Mouse (Mus musculus) CH12.LX (cell line): ENCODE measurements around the gene B3gat3. TPM values are rescaled to one million over a fixed set of nuclear protein-coding genes. Genes with fewer than 3 reads are reported as not detected.
"Not testable (repeated sequence)": the region's sequence is repeated elsewhere in the genome, so short reads cannot be mapped to it uniquely, and the experiment has no call there.

ENCODE experiments used
- DNase-seq: peaks from one replicate; pipeline ENCODE4 v3.0.0-alpha.2; 2013; ENCODE audit errors: extremely low read depth
- H3K27ac ChIP-seq: 2 replicates; pipeline ENCODE4 v1.5.1; 2012; ENCODE audit warnings: low read depth, mild to moderate bottlenecking, control low read depth, moderate library complexity; ENCODE audit not compliant: insufficient read depth
- H3K27me3 ChIP-seq: replicated peaks from 2 replicates; pipeline ENCODE3; 2012; ENCODE audit warnings: inconsistent platforms
- H3K36me3 ChIP-seq, 2 experiments: replicated peaks in 1 of 2; 2 replicates each; pipeline versions ENCODE3 to v1.6.1; 2012; ENCODE audit warnings: inconsistent platforms in 1 of 2, low read length in 1 of 2, mild to moderate bottlenecking in 1 of 2, mixed read lengths in 1 of 2, moderate library complexity in 1 of 2; ENCODE audit not compliant: control insufficient read depth in 1 of 2, insufficient read depth in 1 of 2
- H3K4me1 ChIP-seq, 2 experiments: 2 replicates each; pipeline ENCODE4 v1.6.1; 2012; ENCODE audit warnings: inconsistent platforms in 1 of 2, moderate library complexity in 1 of 2; ENCODE audit not compliant: insufficient read depth in 2 of 2, control insufficient read depth in 1 of 2
- H3K4me2 ChIP-seq: 2 replicates; pipeline ENCODE4 v1.6.1; 2012; ENCODE audit warnings: low read depth, mild to moderate bottlenecking, control low read depth; ENCODE audit not compliant: poor library complexity, insufficient read depth, severe bottlenecking
- H3K4me3 ChIP-seq, 3 experiments: fragments of 150-350 bp in 1 of 3; sonication (generic) in 1 of 3; replicated peaks in 1 of 3; 2 replicates each; pipeline versions ENCODE3 to v1.5.1; 2011 to 2012; ENCODE audit warnings: low read depth in 2 of 3, low read length in 2 of 3, mild to moderate bottlenecking in 2 of 3, moderate library complexity in 2 of 3, control low read depth in 1 of 3, improper control_type of control experiment in 1 of 3, inconsistent platforms in 1 of 3, mixed read lengths in 1 of 3; ENCODE audit not compliant: poor library complexity in 1 of 3
- H3K79me2 ChIP-seq: replicated peaks from 2 replicates; pipeline ENCODE4 v1.6.1; 2012; ENCODE audit warnings: mild to moderate bottlenecking, moderate library complexity; ENCODE audit not compliant: control insufficient read depth, poor library complexity, insufficient read depth, severe bottlenecking; ENCODE audit errors: extremely low read depth
- H3K9ac ChIP-seq: 2 replicates; pipeline ENCODE4 v1.6.1; 2012; ENCODE audit warnings: low read depth, mild to moderate bottlenecking, control low read depth, moderate library complexity; ENCODE audit not compliant: insufficient read depth
- H3K9me3 ChIP-seq: replicated peaks from 2 replicates; pipeline ENCODE3; 2012; ENCODE audit warnings: low read length, inconsistent platforms, mixed read lengths
- BHLHE40 ChIP-seq: IDR thresholded peaks from 2 replicates; pipeline ENCODE4 v1.6.1; 2011; ENCODE audit warnings: mild to moderate bottlenecking, low read depth, low read length, improper control_type of control experiment
- CHD1 ChIP-seq: IDR thresholded peaks from 2 replicates; pipeline ENCODE4 v1.6.1; 2012; ENCODE audit warnings: low read depth, low read length, improper control_type of control experiment, inconsistent platforms
- CHD2 ChIP-seq: IDR thresholded peaks from 2 replicates; pipeline ENCODE4 v1.6.1; 2011; ENCODE audit warnings: low read length, improper control_type of control experiment
- E2F4 ChIP-seq: IDR thresholded peaks from 2 replicates; pipeline ENCODE4 v1.6.1; 2011; ENCODE audit warnings: low read depth, low read length, improper control_type of control experiment; ENCODE audit not compliant: insufficient replicate concordance
- ELF1 ChIP-seq: IDR thresholded peaks from 2 replicates; pipeline ENCODE4 v1.6.1; 2014; ENCODE audit warnings: low read depth, mild to moderate bottlenecking, inconsistent platforms, low read length, improper control_type of control experiment
- ETS1 ChIP-seq: conservative IDR thresholded peaks from 2 replicates; pipeline ENCODE4 v1.6.1; 2012; ENCODE audit warnings: low read depth, mild to moderate bottlenecking, inconsistent platforms, low read length, improper control_type of control experiment, moderate library complexity
- GABPA ChIP-seq: IDR thresholded peaks from 2 replicates; pipeline ENCODE4 v1.6.1; 2012; ENCODE audit warnings: low read depth, low read length, improper control_type of control experiment, inconsistent platforms; ENCODE audit not compliant: insufficient replicate concordance
- HCFC1 ChIP-seq: IDR thresholded peaks from 2 replicates; pipeline ENCODE4 v1.6.1; 2012; ENCODE audit warnings: low read depth, mild to moderate bottlenecking, inconsistent platforms, low read length, improper control_type of control experiment
- KAT2A ChIP-seq: IDR thresholded peaks from 2 replicates; pipeline ENCODE4 v1.6.1; 2012; ENCODE audit warnings: low read length, improper control_type of control experiment, inconsistent platforms; ENCODE audit not compliant: insufficient replicate concordance
- MAFK ChIP-seq: IDR thresholded peaks from 2 replicates; pipeline ENCODE4 v1.6.1; 2011; ENCODE audit warnings: low read length, improper control_type of control experiment; ENCODE audit not compliant: insufficient replicate concordance
- MAX ChIP-seq: IDR thresholded peaks from 2 replicates; pipeline ENCODE4 v1.6.1; 2011; ENCODE audit warnings: low read length, improper control_type of control experiment
- MAZ ChIP-seq: IDR thresholded peaks from 2 replicates; pipeline ENCODE4 v1.6.1; 2012; ENCODE audit warnings: low read depth, mild to moderate bottlenecking, inconsistent platforms, low read length, improper control_type of control experiment, moderate library complexity
- MEF2A ChIP-seq: IDR thresholded peaks from 2 replicates; pipeline ENCODE4 v1.6.1; 2014; ENCODE audit warnings: low read depth, mild to moderate bottlenecking, inconsistent platforms, low read length, improper control_type of control experiment, borderline replicate concordance
- MXI1 ChIP-seq: IDR thresholded peaks from 2 replicates; pipeline ENCODE4 v1.6.1; 2011; ENCODE audit warnings: mild to moderate bottlenecking, low read depth, low read length, improper control_type of control experiment
- MYC ChIP-seq: IDR thresholded peaks from 2 replicates; pipeline ENCODE4 v1.6.1; 2011; ENCODE audit warnings: low read depth, mild to moderate bottlenecking, improper control_type of control experiment, low read length
- NELFE ChIP-seq: IDR thresholded peaks from 2 replicates; pipeline ENCODE4 v1.6.1; 2011; ENCODE audit warnings: low read depth, low read length, improper control_type of control experiment
- NRF1 ChIP-seq: IDR thresholded peaks from 2 replicates; pipeline ENCODE4 v1.6.1; 2014; ENCODE audit warnings: low read depth, mild to moderate bottlenecking, inconsistent platforms, low read length, improper control_type of control experiment, moderate library complexity
- POLR2AphosphoS2 ChIP-seq: IDR thresholded peaks from 2 replicates; pipeline ENCODE4 v1.6.1; 2011; ENCODE audit warnings: low read depth, low read length, improper control_type of control experiment
- RAD21 ChIP-seq: IDR thresholded peaks from 2 replicates; pipeline ENCODE4 v1.6.1; 2011; ENCODE audit warnings: low read depth, mild to moderate bottlenecking, low read length, improper control_type of control experiment, moderate library complexity
- SIN3A ChIP-seq: IDR thresholded peaks from 2 replicates; pipeline ENCODE4 v1.6.1; 2012; ENCODE audit warnings: low read length, improper control_type of control experiment, inconsistent platforms
- TBP ChIP-seq: conservative IDR thresholded peaks from 2 replicates; pipeline ENCODE4 v1.6.1; 2011; ENCODE audit warnings: low read depth, low read length, improper control_type of control experiment
- TCF12 ChIP-seq: IDR thresholded peaks from 2 replicates; pipeline ENCODE4 v1.6.1; 2014; ENCODE audit warnings: low read depth, mild to moderate bottlenecking, inconsistent platforms, low read length, improper control_type of control experiment
- USF1 ChIP-seq: IDR thresholded peaks from 2 replicates; pipeline ENCODE4 v1.6.1; 2014; ENCODE audit warnings: low read depth, mild to moderate bottlenecking, inconsistent platforms, low read length, improper control_type of control experiment
- USF2 ChIP-seq: conservative IDR thresholded peaks from 2 replicates; pipeline ENCODE4 v1.6.1; 2011; ENCODE audit warnings: low read depth, low read length, improper control_type of control experiment
- ZC3H11A ChIP-seq: IDR thresholded peaks from 2 replicates; pipeline ENCODE4 v1.6.1; 2012; ENCODE audit warnings: low read depth, mild to moderate bottlenecking, inconsistent platforms, low read length, improper control_type of control experiment
- ZKSCAN1 ChIP-seq: IDR thresholded peaks from 2 replicates; pipeline ENCODE4 v1.6.1; 2012; ENCODE audit warnings: low read depth, inconsistent platforms, low read length, improper control_type of control experiment, borderline replicate concordance
- ZMIZ1 ChIP-seq: IDR thresholded peaks from 2 replicates; pipeline ENCODE4 v1.6.1; 2012; ENCODE audit warnings: low read depth, mild to moderate bottlenecking, inconsistent platforms, low read length, improper control_type of control experiment
- dilution Hi-C: fragments of 300-500 bp; cut with MboI; formaldehyde crosslinking; loops from 2 replicates; pipeline ENCODE4 v1.14.3; 2020; ENCODE audit warnings: low sequenced_read_pairs; ENCODE audit not compliant: extremely low pct_unique_long_range_greater_than_20kb, extremely low pct_ligation_motif_present
- in situ Hi-C: fragments of 300-500 bp; cut with MboI; formaldehyde crosslinking; loops from 3 replicates; pipeline ENCODE4 v1.14.3; 2019; ENCODE audit warnings: low sequenced_read_pairs, low pct_ligation_motif_present, low pct_unique_long_range_greater_than_20kb, mixed read lengths
- polyA plus RNA-seq: library from polyadenylated mRNA; unstranded; fragments of >175 nt; gene quantifications from 2 replicates; pipeline ENCODE4 v1.2.1, GENCODE M21; 2012; ENCODE audit warnings: low read depth; ENCODE audit not compliant: insufficient read length
- total RNA-seq, 2 experiments: library from RNA; depleted of rRNA; stranded (reverse); fragments of 300-350 nt in 1 of 2; fragments of >200 nt in 1 of 2; gene quantifications; 2 replicates each; pipeline ENCODE4 v1.2.3; 2012 to 2014

The B3gat3 gene
- total and polyA plus RNA-seq, 3 experiments = 17.8 to 54.8 (median 33.0) TPM

DNA sequence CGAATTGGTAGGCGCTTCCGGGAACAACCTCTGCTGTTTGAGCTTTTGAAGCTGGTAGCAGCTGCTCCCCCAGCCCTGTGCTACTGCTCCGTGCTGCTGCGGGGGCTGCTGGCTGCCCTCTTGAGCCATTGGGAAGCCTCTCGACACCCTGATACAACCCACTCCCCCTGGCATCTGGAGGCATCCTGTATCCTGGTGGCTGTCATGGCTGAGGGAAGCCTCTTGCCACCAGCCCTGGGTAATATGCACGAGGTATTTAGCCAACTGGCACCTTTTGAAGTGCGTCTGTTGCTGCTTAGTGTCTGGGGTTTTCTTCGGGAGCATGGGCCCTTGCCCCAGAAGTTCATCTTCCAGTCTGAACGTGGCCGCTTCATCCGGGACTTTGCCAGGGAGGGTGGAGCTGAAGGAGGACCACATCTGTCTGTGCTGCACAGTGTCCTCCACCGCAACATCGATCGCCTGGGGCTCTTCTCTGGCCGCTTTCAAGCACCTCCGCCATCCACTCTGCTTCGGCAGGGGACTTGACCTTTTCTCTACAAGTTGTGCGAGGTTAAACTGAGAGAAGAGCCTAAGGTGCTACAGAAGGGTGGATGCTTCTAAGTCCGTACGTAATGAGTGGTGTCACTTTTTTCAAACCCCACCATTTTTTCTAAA is 22.8 kb upstream of the B3gat3 start:
- H3K4me2 ChIP-seq = peak overlapping the region; percentile 90
- H3K36me3 ChIP-seq = peaks cover 22 to 38% of the 10 kb centered on the region in 2 experiments
- dilution Hi-C loops, H3K27me3 ChIP-seq, H3K9me3 ChIP-seq: not testable (repeated sequence)
- DNase-seq = peak; percentile 35
- H3K4me1 ChIP-seq = peaks cover 27 to 68% of the 10 kb centered on the region in 2 experiments
- peak; percentile 75 for TF ChIP-seq CHD1
- 0 out of 2 replicates have a peak, but pooled peaks have one; percentile 33 for TF ChIP-seq ELF1
- peak; percentile 3; the same call in 1 of the 2 replicates for TF ChIP-seq NELFE
- peak; percentile 10; the same call in 1 of the 2 replicates for TF ChIP-seq CHD2
- in situ Hi-C loops = loop anchor here (5.0 kb wide), 1 partner anchor 40 kb away; no protein-coding TSS in a partner anchor
- peak overlapping the region; percentile 90 for H3K27ac ChIP-seq
- H3K4me3 ChIP-seq = peak overlapping the region; percentile 44 to 82 (median 55)
- peaks cover 73% of the 10 kb centered on the region for H3K79me2 ChIP-seq
- H3K9ac ChIP-seq = peak overlapping the region; percentile 71

DNA sequence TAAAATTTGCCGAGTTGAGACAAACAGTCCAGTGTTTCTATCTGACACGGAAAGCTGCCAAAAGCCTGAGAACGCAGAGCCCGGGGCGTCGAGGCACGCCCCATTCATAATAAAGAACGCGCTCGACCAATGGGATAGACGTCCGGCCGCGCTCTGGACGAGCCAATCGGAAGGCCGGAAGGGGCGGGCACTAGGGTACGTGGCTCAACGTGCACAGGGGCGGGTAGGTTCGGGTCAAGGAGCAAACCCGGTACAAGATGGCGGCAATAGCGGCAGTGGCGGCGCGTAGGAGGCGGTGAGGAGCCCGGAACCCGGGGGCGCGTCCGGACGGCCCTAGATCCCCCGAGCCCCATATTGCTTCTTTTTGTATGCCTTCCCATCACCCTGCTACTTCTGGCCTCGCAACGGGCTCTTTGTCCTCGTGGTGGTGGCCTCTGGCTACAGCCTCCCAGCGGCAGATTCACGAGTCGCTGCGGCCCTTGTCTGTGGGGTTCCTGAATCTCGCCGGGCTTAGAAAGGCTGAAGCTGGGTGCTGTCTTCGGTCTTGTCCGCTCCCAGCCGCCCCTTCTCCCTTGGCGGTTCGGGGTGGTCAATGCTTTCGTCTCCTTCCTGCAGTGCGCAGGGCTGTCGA is 22.2 kb upstream of the B3gat3 start, which contains the start of gene Ganab:
TSS of gene Ganab (plus strand) at position 207 of the 631 bp plus-strand sequence.
- H3K4me2 ChIP-seq = peak within 1 kb of the TSS; percentile 96
- peak within 1 kb of the TSS; percentile 90 for H3K27ac ChIP-seq
- peaks cover 26 to 43% of the 10 kb centered on the region in 2 experiments for H3K36me3 ChIP-seq
- no peaks in the 10 kb centered on the region for H3K27me3 ChIP-seq
- H3K79me2 ChIP-seq = peaks cover 77% of the 10 kb centered on the region
- in situ Hi-C loops (loop anchor here (5.0 kb wide), 1 partner anchor 39 kb away; no protein-coding TSS in a partner anchor), dilution Hi-C loops (no loop called here)
- peak within 1 kb of the TSS; percentile 85 for H3K9ac ChIP-seq
- DNase-seq = peak; percentile 96
- H3K9me3 ChIP-seq = no peaks in the 10 kb centered on the region
- peaks cover 28 to 68% of the 10 kb centered on the region in 2 experiments for H3K4me1 ChIP-seq
- peak within 1 kb of the TSS; percentile 82 to 99 (median 99) for H3K4me3 ChIP-seq
- peak; percentile 70 for TF ChIP-seq MXI1
- TF ChIP-seq USF1 = no peak
- peak; percentile 72; the same call in 1 of the 2 replicates for TF ChIP-seq CHD1
- peak; percentile 85; the same call in 1 of the 2 replicates for TF ChIP-seq ZMIZ1
- peak; percentile 84 for TF ChIP-seq HCFC1
- peak; percentile 74; the same call in 1 of the 2 replicates for TF ChIP-seq E2F4
- peak; percentile 77 for TF ChIP-seq NELFE
- peak; percentile 62 for TF ChIP-seq NRF1
- TF ChIP-seq MEF2A = peak; percentile 14; the same call in 1 of the 2 replicates
- TF ChIP-seq GABPA = no peak; the same call in 1 of the 2 replicates
- no peak for TF ChIP-seq MAFK
- TF ChIP-seq SIN3A = peak; percentile 72
- TF ChIP-seq CHD2 = peak; percentile 60
- TF ChIP-seq KAT2A = peak; percentile 76; the same call in 1 of the 2 replicates
- no peak; the same call in 1 of the 2 replicates for TF ChIP-seq MYC
- TF ChIP-seq ETS1 = 0 out of 2 replicates have a peak, but pooled peaks have one; percentile 22
- TF ChIP-seq TCF12 = peak; percentile 93
- TF ChIP-seq TBP = peak; percentile 44; the same call in 1 of the 2 replicates
- no peak for TF ChIP-seq USF2
- TF ChIP-seq POLR2AphosphoS2 = peak; percentile 96
- no peak; the same call in 1 of the 2 replicates for TF ChIP-seq BHLHE40
- no peak for TF ChIP-seq ZC3H11A
- TF ChIP-seq MAZ = 0 out of 2 replicates have a peak, but pooled peaks have one; percentile 40
- peak; percentile 63 for TF ChIP-seq MAX
- TF ChIP-seq ZKSCAN1 = no peak
- no peak for TF ChIP-seq RAD21
- TF ChIP-seq ELF1 = peak; percentile 73; the same call in 1 of the 2 replicates
